Mouse (Mus musculus) urinary bladder, postnatal 14 days (tissue): ENCODE measurements around the gene Disc1.

Source experiments
- DNase-seq: peaks from one replicate; pipeline ENCODE4 v3.0.0; 2021; ENCODE audit warnings: low spot score

The Disc1 gene

GRCm38 (mm10) chr8:125067596-125067960 is 13.6 kb downstream of the Disc1 start:
- no peak for DNase-seq

DNA sequence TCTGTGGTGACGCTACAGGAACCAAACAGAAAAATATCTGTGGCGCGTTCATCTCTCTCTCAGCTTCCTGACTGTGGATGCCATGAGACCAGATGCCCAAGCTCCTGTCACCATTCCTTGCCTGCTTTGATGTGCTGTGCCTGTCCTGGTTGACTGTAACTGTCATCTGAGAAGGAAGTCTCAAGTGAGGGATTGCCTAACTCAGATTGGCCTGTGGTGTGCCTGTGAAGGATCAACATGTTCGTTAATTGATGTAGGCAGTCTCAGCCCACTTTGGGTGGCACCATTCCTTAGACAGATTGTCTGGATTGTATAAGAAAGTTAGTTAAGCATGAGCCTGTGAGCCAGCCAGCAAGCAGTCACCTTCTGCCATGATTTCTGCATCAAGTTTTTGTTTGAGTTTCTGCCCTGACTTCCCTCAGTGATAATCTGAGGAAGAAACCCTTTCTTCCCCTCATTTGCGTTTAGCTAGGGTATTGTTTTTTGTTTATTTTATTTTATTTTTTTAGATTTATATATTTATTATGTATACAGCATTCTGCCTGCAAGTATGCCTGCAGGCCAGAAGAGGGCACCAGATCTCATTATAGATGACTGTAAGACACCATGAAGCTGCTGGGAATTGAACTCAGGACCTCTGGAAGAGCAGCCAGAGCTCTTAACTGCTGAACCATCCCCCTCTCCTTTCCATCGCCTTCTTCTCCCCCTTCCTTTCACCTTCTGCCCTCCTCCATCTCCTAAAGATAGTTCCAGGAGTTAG is 14.3 kb downstream of the Disc1 start:
- no peak for DNase-seq

- DNase-seq: no peak
These were observed 15.3 kb downstream of the Disc1 start for GRCm38 (mm10) chr8:125069304-125069703.

- DNase-seq: no peak
These were observed 15.7 kb downstream of the Disc1 start for GRCm38 (mm10) chr8:125069733-125070132.

DNA sequence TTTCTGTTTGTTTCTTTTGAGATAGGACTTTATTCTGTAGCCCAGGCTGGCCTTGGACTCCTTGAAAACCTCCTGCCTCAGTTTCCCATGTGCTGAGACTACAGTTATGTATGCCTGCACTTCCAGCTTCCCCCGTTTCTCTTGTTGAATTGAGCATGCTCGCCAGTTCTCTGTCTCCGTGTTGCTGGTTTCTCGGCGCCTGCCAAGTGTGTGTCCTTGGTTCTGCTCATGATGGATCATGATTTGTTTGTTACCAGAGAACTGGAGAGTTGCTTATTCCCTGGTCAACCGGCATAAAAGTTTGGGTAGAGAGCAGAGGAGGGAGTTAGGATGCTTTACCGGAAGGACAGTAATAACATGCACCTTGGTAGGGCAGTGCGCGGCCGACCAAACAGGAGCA is 20.1 kb downstream of the Disc1 start:
- DNase-seq: no peak

DNA sequence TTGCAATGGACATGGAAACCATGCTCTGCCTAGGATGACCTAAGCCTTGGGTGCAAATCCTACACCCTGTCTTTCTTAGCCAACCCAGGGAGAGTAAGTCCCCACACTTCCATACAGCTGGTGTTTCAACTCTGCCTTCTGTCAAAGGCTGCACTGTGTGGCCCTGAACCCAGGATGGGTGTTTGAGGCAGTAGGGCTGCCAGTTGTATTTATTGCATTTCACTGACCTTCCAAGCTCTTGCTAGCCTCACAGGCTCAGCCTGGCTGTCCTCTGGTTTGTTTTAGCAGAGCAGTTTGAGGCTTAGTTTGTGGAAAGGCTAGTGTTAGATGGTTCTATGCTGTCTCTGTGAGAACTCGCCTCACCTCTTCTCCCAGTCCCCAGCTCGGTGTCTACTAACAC is 20.6 kb downstream of the Disc1 start:
- DNase-seq: no peak

DNA sequence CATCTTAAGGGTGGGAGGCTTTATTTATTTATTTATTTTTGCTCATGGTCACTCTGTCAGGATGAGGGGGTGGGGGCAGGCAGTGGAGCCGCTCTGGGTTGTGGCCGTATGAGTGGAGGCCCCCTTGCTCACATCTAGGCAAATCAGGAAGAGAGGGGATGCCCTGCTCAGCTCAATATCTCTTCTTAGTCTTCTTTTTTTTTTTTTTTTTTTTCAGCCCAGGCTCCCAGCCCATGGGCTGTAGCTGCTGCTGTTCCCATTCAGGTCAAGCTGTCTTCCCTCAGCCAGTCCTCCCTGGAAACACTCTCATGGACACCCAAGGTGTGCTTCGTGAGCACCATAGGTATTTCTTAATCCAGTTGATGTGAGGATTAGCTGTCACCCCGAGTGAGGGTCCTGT is 21.4 kb downstream of the Disc1 start:
- no peak for DNase-seq

GRCm38 (mm10) chr8:125077326-125077725 is 23.3 kb downstream of the Disc1 start:
- DNase-seq: no peak

DNA sequence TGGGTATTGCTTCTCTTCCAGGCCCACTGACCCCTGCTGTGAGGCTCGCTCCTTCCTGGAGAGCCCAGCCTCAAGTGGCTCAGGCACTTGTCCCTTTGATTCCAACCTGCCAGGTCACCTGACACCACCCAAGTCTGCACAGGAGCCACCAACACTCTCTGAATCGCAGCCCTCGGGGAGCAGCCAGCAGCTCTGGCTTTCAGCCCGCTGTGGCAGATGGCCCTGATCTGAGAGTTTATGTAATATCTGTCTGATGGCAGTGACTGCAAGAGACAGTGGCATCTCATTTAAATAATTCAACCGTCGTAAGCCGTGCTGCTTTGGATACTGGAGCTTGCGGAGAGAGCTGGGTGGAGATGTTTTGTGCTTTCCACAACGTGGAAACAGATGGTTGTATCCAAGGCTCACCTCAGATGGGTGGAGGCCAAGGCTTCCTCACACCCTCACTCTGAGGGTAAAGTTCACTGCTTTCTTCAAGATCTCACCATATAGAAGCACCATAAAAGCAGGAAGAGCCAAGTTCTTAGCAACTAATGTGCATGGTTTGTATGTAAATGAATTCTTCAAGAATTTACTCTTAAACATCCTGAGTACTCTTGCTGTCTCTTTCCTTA is 24.9 kb downstream of the Disc1 start:
- no peak for DNase-seq

GRCm38 (mm10) chr8:125080388-125081344 is 26.7 kb downstream of the Disc1 start:
- DNase-seq: no peak

- no peak for DNase-seq
These were observed 29.8 kb downstream of the Disc1 start for GRCm38 (mm10) chr8:125083746-125084145.

- no peak for DNase-seq
These were observed 30.5 kb downstream of the Disc1 start for GRCm38 (mm10) chr8:125084523-125084922.

DNA sequence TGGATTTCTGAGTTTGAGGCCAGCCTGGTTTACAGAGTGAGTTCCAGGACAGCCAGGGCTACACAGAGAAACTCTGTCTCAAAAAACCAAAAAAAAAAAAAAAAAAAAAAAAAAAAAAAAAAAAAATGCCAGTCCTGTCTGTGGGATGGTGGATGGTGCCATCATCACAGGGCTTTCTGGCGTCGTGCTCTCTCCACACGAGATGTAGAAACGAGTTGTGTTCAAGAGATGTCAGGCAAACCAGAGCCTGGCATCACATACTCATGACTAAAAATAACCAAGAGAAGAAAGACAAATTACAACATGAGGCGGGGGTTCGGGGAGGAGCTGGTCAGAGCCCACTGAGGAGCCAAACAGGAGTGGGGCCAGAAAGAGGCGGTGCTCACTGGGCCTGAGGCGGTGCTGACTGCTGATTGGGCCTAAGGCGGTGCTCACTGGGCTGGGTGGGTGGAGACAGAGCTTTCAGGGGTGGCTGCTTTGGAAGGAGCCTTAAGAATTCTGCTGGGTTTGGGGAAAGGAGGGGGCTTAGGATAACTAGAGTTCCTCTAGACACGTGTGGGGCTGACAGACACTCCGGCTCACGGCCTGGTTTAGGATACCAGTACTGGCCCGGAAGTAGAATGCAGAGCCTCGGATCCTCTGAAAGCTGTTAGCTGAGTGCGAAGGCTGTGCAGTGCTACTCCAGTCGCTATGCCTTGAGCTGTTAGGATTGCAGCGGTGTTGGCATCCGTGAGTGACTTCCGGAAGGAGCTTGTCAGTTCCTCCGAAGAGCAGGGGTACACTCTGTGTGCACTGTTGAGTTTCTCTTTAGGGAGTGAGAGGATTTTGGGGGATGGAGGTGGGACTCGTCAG is 37.1 kb downstream of the Disc1 start:
- peak; percentile 67 for DNase-seq

DNA sequence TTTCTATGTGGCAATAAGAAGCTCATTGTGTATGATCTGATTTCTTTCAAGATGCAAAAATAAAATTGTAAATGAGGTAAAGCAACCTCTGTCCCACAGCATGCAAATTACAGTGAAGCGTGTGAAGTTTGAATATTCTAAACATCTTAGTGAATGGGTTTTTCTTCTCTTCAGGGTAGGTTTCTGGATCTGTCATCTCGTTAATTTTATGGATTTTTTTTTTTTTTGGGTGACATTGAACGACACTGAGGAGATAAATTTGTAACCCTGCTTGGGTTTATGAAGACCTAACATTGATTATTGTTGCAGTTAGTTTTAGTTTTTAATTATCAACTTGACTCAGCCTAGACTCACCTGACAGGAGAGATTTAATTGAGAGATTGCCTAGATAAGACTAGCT is 43.1 kb downstream of the Disc1 start:
- no peak for DNase-seq

- DNase-seq: no peak
These were observed 44.1 kb downstream of the Disc1 start for GRCm38 (mm10) chr8:125098050-125098449.

GRCm38 (mm10) chr8:125102303-125102702 is 48.3 kb downstream of the Disc1 start:
- DNase-seq: no peak

- no peak for DNase-seq
These were observed 59.2 kb downstream of the Disc1 start for GRCm38 (mm10) chr8:125113171-125113570.

DNA sequence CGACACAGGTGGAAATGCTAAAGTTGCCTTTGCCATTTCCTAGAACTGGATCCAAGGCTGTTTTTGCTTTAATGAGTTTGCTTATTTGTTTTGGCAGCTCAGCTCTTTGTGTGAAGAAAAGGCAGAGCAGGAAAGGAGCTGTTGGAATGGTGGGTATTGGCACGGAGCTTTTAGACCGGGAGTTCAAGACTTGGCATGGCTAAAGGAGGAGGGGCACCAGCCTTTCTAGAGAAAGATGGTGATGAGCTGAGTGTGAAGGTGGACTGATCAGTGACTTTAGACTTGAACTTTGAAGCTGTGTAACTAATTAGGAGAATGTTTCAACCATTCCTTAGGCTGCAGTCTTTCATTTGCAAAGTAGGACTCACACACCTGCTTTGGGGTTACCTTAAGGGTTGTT is 59.8 kb downstream of the Disc1 start:
- no peak for DNase-seq

DNA sequence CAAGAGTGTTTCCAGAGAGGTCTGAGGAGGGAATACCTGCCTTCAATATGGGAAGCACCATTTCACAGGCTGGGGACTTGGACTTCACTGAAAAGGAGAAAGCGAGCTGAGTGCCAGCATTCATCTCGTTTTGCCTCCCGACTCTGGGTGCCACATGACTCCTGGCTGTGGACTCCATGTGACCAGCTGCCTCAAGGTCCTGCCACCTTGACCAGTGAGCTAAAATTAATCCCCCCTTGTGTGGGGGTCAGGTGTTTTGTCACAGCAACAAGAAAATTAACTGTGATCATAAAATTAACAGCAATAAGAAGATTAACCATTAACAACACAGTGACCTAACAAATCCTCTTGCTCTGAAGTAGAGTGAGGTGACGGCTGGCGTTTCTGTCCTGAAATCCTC is 61.3 kb downstream of the Disc1 start:
- no peak for DNase-seq

- DNase-seq: peak; percentile 33
These were observed 62.6 kb downstream of the Disc1 start for GRCm38 (mm10) chr8:125116616-125117015.

DNA sequence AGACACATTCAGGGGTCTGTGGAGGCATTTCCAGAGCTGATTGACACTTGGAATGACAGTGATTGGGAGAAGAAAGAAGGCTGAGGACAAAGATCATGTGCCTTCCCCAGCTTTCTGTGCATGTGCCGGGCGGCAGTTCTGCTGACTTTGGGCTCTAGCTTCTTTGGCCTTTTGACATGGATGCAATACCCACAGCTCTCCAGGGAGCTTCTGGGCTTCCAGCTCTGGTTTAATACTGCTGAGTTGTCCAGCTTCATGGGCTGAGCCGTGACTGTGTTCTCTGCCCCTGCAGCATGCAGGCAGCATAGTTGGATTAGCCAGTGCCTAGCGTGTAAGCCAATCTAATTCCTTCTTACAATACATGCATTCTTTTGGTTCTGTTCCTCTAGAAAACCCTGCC is 72.5 kb downstream of the Disc1 start:
- no peak for DNase-seq

GRCm38 (mm10) chr8:125127621-125128020 is 73.6 kb downstream of the Disc1 start:
- DNase-seq: no peak
